Mouse (Mus musculus): ENCODE data around the gene Apobec1.
"Not testable (repeated sequence)": the region's sequence is repeated elsewhere in the genome, so short reads cannot be mapped to it uniquely, and the experiment has no call there.

Gene Apobec1

GRCm38 (mm10) chr6:122604260-122604659, 2.0 kb upstream of the Apobec1 start:
- DNase-seq (ENCODE audit: low spot score in 2 of 2) = no peak

DNA sequence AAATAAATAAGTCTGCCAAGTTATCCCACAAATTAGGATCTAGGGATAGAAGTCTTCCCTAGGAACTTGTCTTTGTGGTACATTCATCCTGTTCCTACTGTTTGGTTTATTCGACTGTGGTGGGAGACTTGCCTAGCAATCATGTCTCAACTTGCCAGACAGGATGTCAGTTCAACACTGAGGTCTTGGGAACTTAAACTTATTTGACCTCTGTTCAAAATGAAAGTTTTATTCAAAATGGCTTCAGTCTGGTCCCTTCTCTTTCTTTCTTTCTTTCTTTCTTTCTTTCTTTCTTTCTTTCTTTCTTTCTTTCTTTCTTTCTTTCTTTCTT, 713 bp upstream of the Apobec1 start:
- no peak for DNase-seq (ENCODE audit: low spot score in 2 of 2)

- DNase-seq (ENCODE audit: low spot score in 2 of 2) = no peak
Observed at GRCm38 (mm10) chr6:122601615-122602014, 629 bp downstream of the Apobec1 start.

DNA sequence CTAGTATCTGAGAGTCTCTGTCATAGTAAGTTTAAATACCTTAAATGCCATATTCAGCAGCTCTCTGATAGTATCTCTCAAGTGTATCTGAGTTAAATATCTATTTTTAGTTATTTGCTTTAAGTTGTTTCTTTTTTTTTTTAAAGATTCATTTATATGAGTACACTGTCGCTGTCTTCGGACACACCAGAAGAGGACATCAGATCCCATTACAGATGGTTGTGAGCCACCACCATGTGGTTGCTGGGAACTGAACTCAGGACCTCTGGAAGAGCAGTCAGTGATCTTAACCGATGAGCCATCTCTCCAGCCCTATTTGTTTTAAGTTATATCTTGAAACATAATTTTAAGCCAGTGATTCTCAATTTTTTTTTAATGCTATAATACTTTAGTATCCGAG, 1.2 kb downstream of the Apobec1 start:
- no peak for DNase-seq (ENCODE audit: low spot score in 2 of 2)

DNA sequence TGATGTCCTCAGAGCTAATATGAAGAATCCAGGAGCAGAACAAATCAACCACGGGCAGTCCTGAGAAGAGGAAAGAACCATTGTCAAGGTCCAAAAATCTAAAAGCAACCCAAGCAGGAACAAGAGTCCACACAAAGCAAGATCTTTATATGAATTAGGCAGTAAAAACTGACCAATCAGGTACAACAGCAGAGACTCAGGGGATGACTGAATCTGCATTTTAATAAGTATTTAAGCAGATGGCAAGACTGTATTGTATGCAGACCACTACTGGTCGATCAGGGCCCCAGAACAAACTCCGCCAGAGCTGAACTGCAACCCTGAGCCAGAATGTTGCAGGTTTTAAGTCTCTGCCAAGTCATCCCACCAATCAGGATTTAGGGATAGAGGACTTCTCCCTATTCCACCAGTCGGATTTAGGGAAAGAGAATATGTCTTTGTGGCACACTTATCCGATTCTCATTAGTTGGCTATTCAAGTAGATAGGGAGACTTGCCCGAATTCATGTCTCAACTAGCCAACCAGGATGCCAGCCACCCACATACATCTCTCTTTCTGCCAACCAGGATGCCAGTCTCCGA, 2.1 kb downstream of the Apobec1 start:
- no peak for DNase-seq (ENCODE audit: low spot score in 2 of 2)

- no peak for DNase-seq (ENCODE audit: low spot score in 2 of 2)
Observed at GRCm38 (mm10) chr6:122599054-122599737, 3.0 kb downstream of the Apobec1 start.

DNA sequence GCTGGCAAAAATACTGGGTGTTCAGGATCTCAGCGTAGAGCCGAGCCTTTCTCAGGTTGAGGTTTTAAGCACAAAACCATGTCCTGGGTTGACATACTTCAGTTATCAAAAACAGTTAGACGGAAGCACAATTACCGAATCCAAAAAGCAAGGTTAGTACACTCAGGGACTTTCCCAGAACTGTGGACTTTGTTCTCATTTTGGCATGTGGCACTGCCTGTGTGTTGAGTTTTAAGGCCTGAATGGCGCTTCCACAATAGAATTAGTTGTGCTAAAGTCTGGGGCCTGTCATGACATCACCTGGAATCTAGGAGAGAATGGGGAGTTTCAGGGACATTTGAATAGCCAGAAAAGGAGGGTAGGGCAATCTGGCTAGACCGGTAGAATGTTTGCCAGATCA, 3.8 kb downstream of the Apobec1 start:
- no peak for DNase-seq (ENCODE audit: low spot score in 2 of 2)

GRCm38 (mm10) chr6:122598014-122598413, 4.2 kb downstream of the Apobec1 start:
- no peak for DNase-seq (ENCODE audit: low spot score in 2 of 2)

- no peak for DNase-seq (ENCODE audit: low spot score in 2 of 2)
Observed at GRCm38 (mm10) chr6:122596608-122597007, 5.6 kb downstream of the Apobec1 start.

GRCm38 (mm10) chr6:122595637-122596036, 6.6 kb downstream of the Apobec1 start:
- no peak for DNase-seq (ENCODE audit: low spot score in 2 of 2)

- DNase-seq (ENCODE audit: low spot score in 2 of 2) = no peak
Observed at GRCm38 (mm10) chr6:122592905-122593304, 9.3 kb downstream of the Apobec1 start.

GRCm38 (mm10) chr6:122591027-122591758, 11.1 kb downstream of the Apobec1 start:
- no peak for DNase-seq (ENCODE audit: low spot score in 2 of 2)

DNA sequence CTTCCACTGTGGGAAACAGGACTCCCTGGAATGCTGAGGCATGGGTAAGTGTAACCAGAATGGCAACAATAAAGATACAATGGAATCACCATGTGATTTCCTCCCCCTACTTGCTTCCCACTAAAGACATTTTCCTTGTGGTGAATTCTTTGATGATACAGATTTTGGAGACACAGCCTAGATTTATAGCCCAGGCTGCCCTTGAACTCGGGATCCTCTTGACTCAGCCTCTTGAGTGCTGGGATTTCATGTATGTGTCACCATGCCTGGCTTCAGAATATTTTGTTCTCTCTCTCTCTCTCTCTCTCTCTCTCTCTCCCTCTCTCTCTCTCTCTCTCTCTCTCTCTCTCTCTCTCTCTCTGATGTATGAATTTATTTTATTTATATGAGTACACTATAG, 23.2 kb downstream of the Apobec1 start:
- DNase-seq (ENCODE audit: low spot score in 2 of 2) = no peak

DNA sequence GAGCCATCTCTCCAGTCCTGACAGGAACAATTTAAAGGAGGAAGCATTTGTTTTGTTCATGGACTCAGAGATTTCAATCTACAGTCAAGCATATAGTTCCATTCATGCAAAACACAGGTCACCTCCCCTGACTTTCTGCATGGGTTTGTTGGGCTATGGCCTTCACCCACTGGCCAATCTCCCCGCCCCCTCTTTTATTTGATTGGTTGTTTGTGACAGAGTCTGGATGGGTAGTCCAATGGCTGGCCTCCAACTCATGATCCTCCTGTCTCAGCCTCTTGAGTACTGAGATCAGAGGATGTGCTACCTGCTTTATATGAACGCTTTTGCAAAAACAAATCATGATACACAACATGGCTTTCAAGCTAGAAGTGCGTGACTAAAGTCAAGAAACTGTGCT, 25.2 kb downstream of the Apobec1 start:
- no peak for DNase-seq (ENCODE audit: low spot score in 2 of 2)

GRCm38 (mm10) chr6:122575037-122575436, 27.2 kb downstream of the Apobec1 start:
- not testable (repeated sequence) for DNase-seq (ENCODE audit: low spot score in 2 of 2)

DNA sequence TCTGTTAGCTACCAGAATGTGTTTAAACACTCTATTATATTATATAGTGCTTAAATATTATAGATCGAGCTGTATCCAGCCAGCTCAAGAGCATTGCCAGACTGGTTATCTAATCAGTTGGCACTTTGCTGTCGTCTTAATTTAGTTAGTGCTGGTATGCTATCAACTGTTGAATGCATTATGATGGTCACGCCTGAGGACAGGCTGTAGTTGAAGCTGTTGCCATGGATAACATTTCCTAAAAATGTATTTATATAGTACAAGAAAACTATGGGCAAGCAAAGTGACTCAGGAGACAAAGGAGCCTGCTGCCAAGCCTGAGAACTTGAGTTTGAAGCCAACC, 30.7 kb downstream of the Apobec1 start:
- no peak for DNase-seq (ENCODE audit: low spot score in 2 of 2)

GRCm38 (mm10) chr6:122570695-122571616, 31.3 kb downstream of the Apobec1 start:
- DNase-seq (ENCODE audit: low spot score in 2 of 2) = no peak

DNA sequence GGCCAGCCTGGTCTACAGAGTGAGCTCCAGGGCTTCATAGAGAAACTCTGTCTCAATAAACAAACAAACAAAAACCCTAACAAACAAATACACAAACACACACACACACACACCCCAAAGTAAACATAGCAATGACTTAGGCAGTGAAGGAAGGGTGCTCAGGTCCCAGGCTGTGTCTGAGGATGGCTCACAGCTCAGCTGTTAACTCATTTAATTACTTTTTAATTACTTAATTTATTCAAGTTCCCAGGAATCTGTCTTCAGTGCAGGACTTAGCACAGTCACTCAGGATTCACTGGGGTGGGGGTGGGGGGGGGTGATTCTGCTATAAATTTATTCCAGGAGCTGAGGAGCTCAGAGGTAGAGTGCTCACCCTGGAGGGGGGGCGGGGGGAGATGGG, 32.5 kb downstream of the Apobec1 start:
- no peak for DNase-seq (ENCODE audit: low spot score in 2 of 2)

DNA sequence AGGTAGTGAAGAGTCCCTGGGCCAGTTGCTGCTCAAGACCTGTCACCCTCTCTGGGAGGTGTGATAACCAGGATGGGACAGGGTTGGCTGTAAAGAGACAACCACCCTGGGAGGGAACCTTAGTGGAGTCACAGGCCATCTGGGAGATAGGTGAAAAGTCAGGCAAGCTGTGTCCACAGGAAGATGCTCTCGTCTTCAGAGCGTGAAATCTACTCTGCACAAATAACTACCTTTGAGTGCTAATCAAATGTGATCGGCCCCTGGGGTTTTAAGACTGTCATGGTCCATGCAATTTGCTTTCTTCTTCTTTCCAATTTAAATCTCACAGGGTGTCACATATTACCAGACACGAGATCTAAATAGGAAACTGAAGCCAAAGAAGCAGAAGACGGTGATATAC, 33.1 kb downstream of the Apobec1 start:
- no peak for DNase-seq (ENCODE audit: low spot score in 2 of 2)

DNA sequence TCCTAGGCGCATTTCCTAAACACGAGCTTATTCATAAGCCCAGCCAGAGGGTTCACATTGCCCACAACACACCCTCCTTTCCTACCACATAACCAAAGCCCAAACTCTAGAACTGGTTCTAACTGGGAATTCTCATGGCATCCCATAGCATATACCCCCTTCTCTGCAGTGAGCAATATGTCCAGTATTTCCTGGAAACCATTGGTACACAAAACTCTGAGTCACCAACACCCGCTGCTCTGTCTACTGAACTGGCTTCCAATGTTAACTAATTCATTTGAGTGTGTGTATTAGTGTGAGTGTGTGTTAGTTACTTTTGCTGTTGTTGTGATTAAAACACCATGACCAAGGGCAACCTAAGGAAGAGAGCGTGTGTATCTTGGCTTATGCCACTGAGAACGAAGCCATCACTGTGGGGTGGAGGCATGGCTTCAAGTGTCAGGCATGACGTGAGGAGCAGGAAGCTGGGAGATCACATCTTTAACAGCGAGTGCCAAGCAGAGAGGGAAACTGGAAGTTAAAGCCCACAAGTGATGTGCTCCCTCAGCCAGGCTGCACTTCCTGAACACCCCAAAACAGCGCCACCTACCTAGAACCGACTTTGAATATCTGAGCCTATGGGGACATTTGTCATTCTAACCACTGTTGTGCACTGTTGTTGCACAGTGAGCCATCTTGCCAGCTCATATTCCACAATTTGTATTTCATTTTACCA, 37.0 kb downstream of the Apobec1 start:
- DNase-seq (ENCODE audit: low spot score in 2 of 2) = no peak

- DNase-seq (ENCODE audit: low spot score in 2 of 2) = peak in 1 of 2 experiments; percentile 53
Observed at GRCm38 (mm10) chr6:122562463-122562862, 39.8 kb downstream of the Apobec1 start.

GRCm38 (mm10) chr6:122561005-122561404, 41.2 kb downstream of the Apobec1 start:
- no peak for DNase-seq (ENCODE audit: low spot score in 2 of 2)

Measured in thymus, postnatal 10 days (tissue).